Comparison of ENCODE assay signal across 13 mouse cellular contexts in genomic region chr9:110366746-110367145, GRCm38 (mm10). TPM values are rescaled to one million over a fixed set of nuclear protein-coding genes. Genes with fewer than 3 reads are reported as not detected.
DNase-seq lines count a peak whose midpoint lies in the region; ATAC-seq and TF ChIP-seq lines count a peak whose summit lies in the region.
"Had no signal": no experiment of that assay in that cellular context is flagged by ENCODE, and none has a peak within 500 bp of the region (broad histone marks: within the 10 kb centered on the region; RNA-seq: fewer than 3 reads in every experiment).

No protein-coding gene starts in this region.

- H3K36me3 ChIP-seq in heart, postnatal 0 days (replicated peaks; ENCODE audit: control insufficient read depth, insufficient read depth, low read length), result peaks cover 23% of the 10 kb centered on the region
- peaks cover 5% of the 10 kb centered on the region; the same call in 1 of the 2 replicates for H3K36me3 ChIP-seq in ES-E14 (ENCODE audit: control insufficient read depth, insufficient read depth, low read length, poor library complexity, severe bottlenecking)
- H3K36me3 ChIP-seq in embryonic facial prominence, embryonic 10.5 days (replicated peaks), result peaks cover 52% of the 10 kb centered on the region

- in situ Hi-C loops in ES-E14 (cut with MboI; ENCODE audit: low sequenced_read_pairs in 2 of 2, unreplicated experiment in 2 of 2), result no loop called here

- no peak overlapping the region for H3K4me3 ChIP-seq in heart, postnatal 0 days (ENCODE audit: low read depth, low read length)
- H3K4me3 ChIP-seq in ES-E14 (ENCODE audit: insufficient read depth in 1 of 2, low read depth in 1 of 2, low read length in 2 of 2, poor library complexity in 1 of 2, severe bottlenecking in 1 of 2), result no peak overlapping the region
- no peak overlapping the region for H3K4me3 ChIP-seq in embryonic facial prominence, embryonic 10.5 days
- H3K4me3 ChIP-seq: hindbrain, embryonic 15.5 days; left cerebral cortex, adult 2 months had no signal

- peak; percentile 36 for DNase-seq in heart, postnatal 0 days (ENCODE audit: low spot score)
- DNase-seq in heart, postnatal 14 days, result no peak
- DNase-seq in 3T3-L1 (ENCODE audit: low read depth, low spot score) (peak; percentile 92), ES-E14 (ENCODE audit: low read depth, low spot score) (no peak)
- DNase-seq in embryonic facial prominence, embryonic 10.5 days (ENCODE audit: low spot score), result no peak
- DNase-seq in cerebellum, adult 8-10 months, result no peak
- DNase-seq in right cerebral cortex, postnatal 10 days (ENCODE audit: low spot score in 2 of 2), result no peak
- no peak for DNase-seq in gastrocnemius, postnatal 10 days
- DNase-seq: liver; lung, postnatal 10 days had no signal

- H3K4me2 ChIP-seq in heart, postnatal 0 days (ENCODE audit: low read depth, low read length), result no peak overlapping the region
- H3K4me2 ChIP-seq: hindbrain, embryonic 15.5 days had no signal

- H3K27me3 ChIP-seq in heart, postnatal 0 days (ENCODE audit: control insufficient read depth, insufficient read depth, low read length), result no peaks in the 10 kb centered on the region
- no peaks in the 10 kb centered on the region for H3K27me3 ChIP-seq in embryonic facial prominence, embryonic 10.5 days (replicated peaks; ENCODE audit: low read depth, poor library complexity, severe bottlenecking)
- H3K27me3 ChIP-seq: hindbrain, embryonic 15.5 days had no signal

- intact Hi-C loops in heart, postnatal 14 days (cut with DNase I), result loop anchor here (5.0 kb wide), 1 partner anchor 34 kb away; the partner anchor contains the start of gene Scap

- H3K9ac ChIP-seq in heart, postnatal 0 days (replicated peaks; ENCODE audit: low read depth, low read length), result no peak overlapping the region
- H3K9ac ChIP-seq in ES-E14 (ENCODE audit: insufficient read depth, low read depth, low read length, poor library complexity, severe bottlenecking), result no peak overlapping the region
- H3K9ac ChIP-seq: hindbrain, embryonic 15.5 days had no signal

- H3K9me3 ChIP-seq in heart, postnatal 0 days (replicated peaks; ENCODE audit: control insufficient read depth, low read length), result no peaks in the 10 kb centered on the region
- no peaks in the 10 kb centered on the region for H3K9me3 ChIP-seq in ES-E14 (ENCODE audit: control insufficient read depth, insufficient read depth, low read depth, low read length)
- H3K9me3 ChIP-seq in embryonic facial prominence, embryonic 10.5 days, result no peaks in the 10 kb centered on the region
- H3K9me3 ChIP-seq: hindbrain, embryonic 15.5 days had no signal

- H3K4me1 ChIP-seq in heart, postnatal 0 days (ENCODE audit: control insufficient read depth, insufficient read depth), result 0 out of 2 replicates have a peak, but pooled peaks cover 5% of the 10 kb centered on the region
- no peaks in the 10 kb centered on the region for H3K4me1 ChIP-seq in ES-E14 (ENCODE audit: control insufficient read depth in 2 of 2, insufficient read depth in 2 of 2, low read length in 2 of 2, poor library complexity in 1 of 2)
- peaks cover 12% of the 10 kb centered on the region for H3K4me1 ChIP-seq in embryonic facial prominence, embryonic 10.5 days
- H3K4me1 ChIP-seq: hindbrain, embryonic 15.5 days had no signal

- no peak for ATAC-seq in heart, postnatal 0 days (ENCODE audit: insufficient read depth, low read depth)

- no peak for TF ChIP-seq CTCF in heart, postnatal 0 days (IDR thresholded peaks at IDR 0.05; ENCODE audit: low read depth)

- TF ChIP-seq EP300 in heart, postnatal 0 days (IDR thresholded peaks at IDR 0.05; ENCODE audit: low read depth), result no peak

- WGBS in heart, postnatal 0 days, result 32% methylated on average over 5 of the region's 5 CpGs
- WGBS in embryonic facial prominence, embryonic 10.5 days, result 61% methylated on average over 5 of the region's 5 CpGs

- no peak overlapping the region for H3K27ac ChIP-seq in heart, postnatal 0 days (ENCODE audit: low read depth)
- H3K27ac ChIP-seq in ES-E14 (ENCODE audit: insufficient read depth, low read depth, low read length, poor library complexity, severe bottlenecking), result 0 out of 2 replicates have a peak overlapping the region, but pooled peaks have one; percentile 3
- H3K27ac ChIP-seq in embryonic facial prominence, embryonic 10.5 days (replicated peaks), result peak overlapping the region; percentile 67
- H3K27ac ChIP-seq: hindbrain, embryonic 15.5 days; left cerebral cortex, adult 2 months had no signal

TF ChIP-seq in ES-E14, 5 proteins besides CTCF, POLR2A, EP300 and RAD21:
- TF ChIP-seq HCFC1 (IDR thresholded peaks at IDR 0.05; ENCODE audit: borderline replicate concordance, insufficient read depth, low read length) (no peak), ZC3H11A (IDR thresholded peaks at IDR 0.05; ENCODE audit: borderline replicate concordance, low read depth, low read length) (no peak), CHD2 (IDR thresholded peaks at IDR 0.05; ENCODE audit: low read depth, low read length) (no peak), MAFK (IDR thresholded peaks at IDR 0.05; ENCODE audit: insufficient read depth, low read depth, low read length) (no peak), ZNF384 (IDR thresholded peaks at IDR 0.05; ENCODE audit: low read depth, low read length) (no peak)
TF ChIP-seq in ES-E14: peak in this region for 0.

RNA-seq across cellular contexts. Expression of gene Scap, which starts 33.7 kb away (rescaled TPM):
- total RNA-seq in heart, postnatal 0 days (2014; rRNA removed; ENCODE audit: low replicate concordance), result 34.0 and 63.5 TPM in 2 replicates
- polyA plus RNA-seq in heart, postnatal 0 days (2015; fragmentation: Nextera tagmentation; extraction: Ambion mirVana), result 12.1 and 14.6 TPM in 2 replicates
- total RNA-seq in heart, postnatal 14 days (2021), result 10 to 100 TPM; 26.4 to 27.6 TPM
- 67.7 and 90.1 TPM in 2 replicates for total RNA-seq in ES-E14 (2012; rRNA removed)
- 38.5 and 40.3 TPM in 2 replicates for polyA plus RNA-seq in embryonic facial prominence, embryonic 10.5 days (2016; fragmentation: Nextera tagmentation; extraction: Ambion mirVana)
- total RNA-seq in gastrocnemius, postnatal 10 days (2021), result 10 to 100 TPM; 25.5 TPM

RNA-seq across cellular contexts. Expression of gene Ptpn23, which starts 41.3 kb away (rescaled TPM):
- total RNA-seq in heart, postnatal 0 days (2014; rRNA removed; ENCODE audit: low replicate concordance), result 7.3 and 16.4 TPM in 2 replicates
- polyA plus RNA-seq in heart, postnatal 0 days (2015; fragmentation: Nextera tagmentation; extraction: Ambion mirVana), result 6.7 TPM in 2 replicates
- total RNA-seq in heart, postnatal 14 days (2021), result 10 to 100 TPM; 15.4 to 17.6 TPM
- total RNA-seq in ES-E14 (2012; rRNA removed), result 42.6 and 50.3 TPM in 2 replicates
- polyA plus RNA-seq in embryonic facial prominence, embryonic 10.5 days (2016; fragmentation: Nextera tagmentation; extraction: Ambion mirVana), result 15.1 and 15.5 TPM in 2 replicates
- total RNA-seq in gastrocnemius, postnatal 10 days (2021), result 10 to 100 TPM; 12.6 to 22.0 TPM

RNA-seq across cellular contexts. Expression of gene Ngp, which starts 52.8 kb away (rescaled TPM):
- total RNA-seq in heart, postnatal 0 days (2014; rRNA removed; ENCODE audit: low replicate concordance), result 1.8 and 2.6 TPM in 2 replicates
- 1.8 and 2.4 TPM in 2 replicates for polyA plus RNA-seq in heart, postnatal 0 days (2015; fragmentation: Nextera tagmentation; extraction: Ambion mirVana)
- total RNA-seq in heart, postnatal 14 days (2021), result 1 to 10 TPM in 1 of 2 experiments, under 1 TPM in 1; 0.69 to 1.5 TPM
- total RNA-seq in ES-E14 (2012; rRNA removed), result not detected in 2 replicates
- not detected in 2 replicates for polyA plus RNA-seq in embryonic facial prominence, embryonic 10.5 days (2016; fragmentation: Nextera tagmentation; extraction: Ambion mirVana)
- total RNA-seq in gastrocnemius, postnatal 10 days (2021), result 10 to 100 TPM in 1 of 2 experiments, under 1 TPM in 1; 0.59 to 15.6 TPM
- polyA plus RNA-seq: small intestine, adult 2 months had no signal

Comparison
In these comparisons a context has a peak if more than half of its experiments do, and no peak if none do; other contexts are left out.
1. DNase-seq: peak in heart, postnatal 0 days (single experiment) and 3T3-L1 (single experiment); none in heart, postnatal 14 days (0 of 2), ES-E14 (single experiment), embryonic facial prominence, embryonic 10.5 days (single experiment), cerebellum, adult 8-10 months (single experiment), right cerebral cortex, postnatal 10 days (0 of 2) and gastrocnemius, postnatal 10 days (single experiment).